Mouse (Mus musculus) intestine, postnatal 0 days (tissue): ENCODE data around the gene Zfp385c. TPM values are rescaled to one million over a fixed set of nuclear protein-coding genes. Genes with fewer than 3 reads are reported as not detected.

Experiments
- ATAC-seq: fragments of 200-750 bp; cut with Nextera tagmentation; 2 replicates; pipeline ENCODE4 v1.8.0; 2017; ENCODE audit warnings: mild to moderate bottlenecking, moderate TSS enrichment, moderate library complexity
- H3K27ac ChIP-seq: fragments of 300-500 bp; sonication (generic); 2 replicates; pipeline ENCODE4 v1.5.1; 2014; ENCODE audit warnings: mild to moderate bottlenecking, low read depth, low read length, moderate library complexity
- H3K27me3 ChIP-seq: fragments of 300-500 bp; sonication (generic); replicated peaks from 2 replicates; pipeline ENCODE4 v1.6.1; 2014; ENCODE audit warnings: low read length, mixed read lengths; ENCODE audit not compliant: control insufficient read depth, insufficient read depth
- H3K36me3 ChIP-seq: fragments of 300-500 bp; sonication (generic); 2 replicates; pipeline ENCODE4 v1.6.1; 2014; ENCODE audit warnings: mild to moderate bottlenecking, moderate library complexity; ENCODE audit not compliant: control insufficient read depth, insufficient read depth
- H3K4me1 ChIP-seq: fragments of 300-500 bp; sonication (generic); replicated peaks from 2 replicates; pipeline ENCODE4 v1.6.1; 2014; ENCODE audit warnings: antibody characterized with exemption, low read length, mixed read lengths; ENCODE audit not compliant: control insufficient read depth, insufficient read depth
- H3K4me2 ChIP-seq: fragments of 300-500 bp; sonication (generic); replicated peaks from 2 replicates; pipeline ENCODE4 v1.6.1; 2014; ENCODE audit warnings: low read depth, mild to moderate bottlenecking, moderate library complexity
- H3K4me3 ChIP-seq: fragments of 300-500 bp; sonication (generic); 2 replicates; pipeline ENCODE4 v1.5.1; 2014; ENCODE audit warnings: low read depth, low read length
- H3K9ac ChIP-seq: fragments of 300-500 bp; sonication (generic); 2 replicates; pipeline ENCODE4 v1.6.1; 2014; ENCODE audit warnings: mild to moderate bottlenecking, low read depth, low read length
- H3K9me3 ChIP-seq: fragments of 300-500 bp; sonication (generic); 2 replicates; pipeline ENCODE4 v1.6.1; 2016; ENCODE audit warnings: mixed run types; ENCODE audit not compliant: control insufficient read depth
- CTCF ChIP-seq: sonication (generic); IDR thresholded peaks from 2 replicates; pipeline ENCODE4 v1.5.1; 2016; ENCODE audit warnings: low read depth, mild to moderate bottlenecking, control low read depth, antibody characterized with exemption, moderate library complexity
- WGBS: fragments of 180-500 bp; shearing (Covaris S2); extraction: QIAGEN DNeasy Blood & Tissue Kit; methylation state at CpG from one replicate; pipeline ENCODE4 v1.1.7; 2014; 5-methylcytosine and 5-hydroxymethylcytosine counted together
- polyA plus RNA-seq: library from polyadenylated mRNA; unstranded; fragments of >200 nt; fragmentation: Nextera tagmentation; extraction: Ambion mirVana; gene quantifications from 2 replicates; pipeline ENCODE4 v1.2.1, GENCODE M21; 2015

Zfp385c gene
- polyA plus RNA-seq, 1 experiment from 2014 or later: 0.09 TPM

DNA sequence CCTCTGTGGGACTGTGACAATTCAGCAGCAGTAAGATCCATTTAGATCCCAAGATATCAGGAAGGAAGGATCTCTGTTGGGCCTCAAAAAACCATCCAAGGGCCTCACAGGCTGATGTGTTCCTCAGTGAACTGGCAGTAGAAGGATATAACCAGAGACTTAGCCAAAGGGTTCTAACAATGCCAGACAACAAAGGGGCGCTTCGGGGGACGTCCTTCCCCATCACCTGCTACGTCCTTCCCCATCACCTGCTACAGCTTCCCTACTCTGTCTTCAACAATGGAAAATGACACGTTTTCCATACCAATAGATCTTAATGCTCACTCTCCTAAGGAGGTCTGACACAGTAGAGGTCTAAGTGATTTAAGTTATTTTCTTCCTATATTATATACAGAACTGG, 75.9 kb downstream of the Zfp385c start:
- Histone ChIP-seq H3K4me3 (no peak overlapping the region), H3K4me1 (peaks cover 5% of the 10 kb centered on the region; the same call in 1 of the 2 replicates), H3K4me2 (no peak overlapping the region), H3K9ac (no peak overlapping the region), H3K27me3 (no peaks in the 10 kb centered on the region), H3K9me3 (no peaks in the 10 kb centered on the region), H3K27ac (no peak overlapping the region), H3K36me3 (peaks cover 4% of the 10 kb centered on the region; the same call in 1 of the 2 replicates)
- no peak for TF ChIP-seq CTCF
- 87% methylated on average over 5 of the region's 5 CpGs for WGBS
- no peak for ATAC-seq

DNA sequence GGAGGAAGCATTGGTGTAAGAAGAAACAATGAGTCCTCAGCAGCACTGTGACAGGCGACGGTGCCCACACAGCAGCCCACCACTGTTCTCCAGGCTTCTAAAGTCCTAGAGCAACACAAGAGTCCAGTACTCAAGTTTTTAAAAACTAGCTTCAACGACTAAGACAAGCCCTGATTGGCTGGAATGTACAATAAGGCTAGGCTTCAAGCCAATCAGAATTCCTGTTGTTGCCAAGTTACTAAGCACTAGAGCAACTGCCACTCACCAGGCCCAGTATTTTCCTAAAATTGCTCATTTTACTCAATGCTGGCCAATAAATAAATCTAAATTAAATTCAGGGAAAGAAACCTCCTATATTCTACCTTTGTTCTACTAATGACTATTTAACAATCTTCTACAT, 79.0 kb downstream of the Zfp385c start:
- no peak overlapping the region for H3K4me3 ChIP-seq
- H3K4me1 ChIP-seq: no peaks in the 10 kb centered on the region; the same call in 1 of the 2 replicates
- TF ChIP-seq CTCF: no peak
- WGBS: 74% methylated on average over 3 of the region's 3 CpGs
- no peaks in the 10 kb centered on the region for H3K9me3 ChIP-seq
- H3K9ac ChIP-seq: no peak overlapping the region
- ATAC-seq: no peak
- peaks cover 4% of the 10 kb centered on the region; the same call in 1 of the 2 replicates for H3K36me3 ChIP-seq
- no peak overlapping the region for H3K4me2 ChIP-seq
- no peaks in the 10 kb centered on the region for H3K27me3 ChIP-seq
- no peak overlapping the region for H3K27ac ChIP-seq

DNA sequence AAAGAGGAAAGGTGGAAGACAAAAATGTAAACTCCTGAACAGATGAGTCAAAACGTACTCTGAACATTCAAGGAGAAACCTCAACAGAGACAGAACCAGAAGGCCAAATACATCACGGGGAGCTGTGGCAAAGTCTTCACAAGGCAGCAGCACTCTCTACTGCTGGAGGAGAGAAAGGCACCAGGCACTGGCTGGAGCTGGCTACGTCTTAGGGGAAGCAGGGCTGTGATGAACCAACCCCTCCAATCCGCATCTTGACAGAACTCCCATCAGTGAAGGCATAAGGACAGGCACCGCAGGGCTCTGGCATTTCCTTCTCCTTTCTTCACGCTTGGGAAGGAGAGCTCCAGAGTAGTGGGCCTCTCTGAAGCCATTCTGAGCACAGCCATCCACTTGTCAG, 80.6 kb downstream of the Zfp385c start:
- no peak overlapping the region for H3K4me3 ChIP-seq
- peaks cover 7% of the 10 kb centered on the region; the same call in 1 of the 2 replicates for H3K36me3 ChIP-seq
- 91% methylated on average over 6 of the region's 6 CpGs for WGBS
- H3K9ac ChIP-seq: no peak overlapping the region
- no peaks in the 10 kb centered on the region for H3K9me3 ChIP-seq
- ATAC-seq: no peak
- H3K4me2 ChIP-seq: no peak overlapping the region
- no peak overlapping the region for H3K27ac ChIP-seq
- H3K4me1 ChIP-seq: no peaks in the 10 kb centered on the region
- no peaks in the 10 kb centered on the region for H3K27me3 ChIP-seq
- TF ChIP-seq CTCF: no peak

DNA sequence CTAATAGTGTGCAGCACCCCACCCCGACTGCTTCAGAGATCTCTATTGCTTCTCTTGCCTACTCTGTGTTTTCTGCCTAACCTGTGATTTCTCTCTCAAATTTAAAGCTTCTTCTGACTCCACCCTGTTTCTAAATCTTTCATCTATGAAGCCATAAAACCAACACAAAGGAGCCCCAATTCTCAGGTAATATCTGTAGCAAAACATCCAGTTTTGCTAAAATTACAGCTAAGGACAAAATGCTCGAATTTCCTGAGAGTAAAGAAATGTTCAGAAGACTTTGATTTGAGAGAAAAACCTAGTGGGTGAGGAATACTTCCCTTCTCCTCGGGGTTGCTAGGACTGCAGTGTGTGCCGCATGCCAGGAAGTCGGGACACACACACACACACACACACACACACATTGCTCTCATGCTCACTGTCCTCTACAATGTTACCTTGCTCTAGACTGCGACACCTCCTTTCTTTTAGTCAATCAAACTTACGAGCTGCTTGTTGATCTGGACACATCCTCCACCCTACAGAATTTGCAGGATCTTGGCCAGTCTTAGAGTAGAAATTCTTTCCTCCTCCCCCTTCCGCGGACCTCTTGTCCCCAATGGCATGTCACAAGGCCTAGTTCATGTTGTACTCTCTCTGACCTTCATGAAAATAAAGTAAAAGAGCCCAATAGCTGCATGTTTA, 82.1 kb downstream of the Zfp385c start:
- no peak overlapping the region for H3K9ac ChIP-seq

DNA sequence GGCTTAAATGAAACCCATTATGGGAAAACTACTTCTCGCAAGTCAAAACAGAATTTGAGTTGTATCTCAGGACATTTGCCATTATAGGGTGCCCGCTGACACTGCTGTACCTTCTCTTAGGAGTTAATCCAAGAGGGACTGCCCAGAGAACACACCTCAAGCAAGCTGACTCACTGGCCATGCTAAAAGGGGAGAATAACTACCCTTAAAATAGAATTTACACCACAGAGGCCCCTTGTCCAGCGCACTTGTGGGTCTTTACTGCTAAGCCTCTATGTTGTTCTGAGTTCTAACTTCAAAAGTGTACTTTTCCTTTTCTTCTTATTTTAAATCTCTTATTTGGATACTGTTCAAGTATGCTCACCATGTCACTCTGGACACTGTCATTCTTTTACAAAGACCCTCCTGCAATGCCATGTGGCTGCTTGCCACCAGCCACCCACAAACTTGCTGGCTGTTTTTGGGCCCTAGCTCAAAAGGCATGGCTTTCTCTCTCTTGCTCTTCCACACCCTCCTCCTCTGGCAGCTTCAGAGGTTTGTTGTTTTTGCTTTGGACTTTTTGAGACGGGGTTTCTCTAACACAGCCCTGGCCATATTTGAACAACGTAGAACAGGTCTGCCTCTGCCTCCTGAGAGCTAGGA, 82.8 kb downstream of the Zfp385c start:
- TF ChIP-seq CTCF: no peak
- Histone ChIP-seq H3K27me3 (no peaks in the 10 kb centered on the region), H3K9me3 (no peaks in the 10 kb centered on the region), H3K4me2 (no peak overlapping the region), H3K4me3 (no peak overlapping the region), H3K27ac (no peak overlapping the region; the same call in 1 of the 2 replicates), H3K36me3 (peaks cover 7% of the 10 kb centered on the region; the same call in 1 of the 2 replicates), H3K4me1 (no peaks in the 10 kb centered on the region), H3K9ac (no peak overlapping the region)
- no peak for ATAC-seq
- WGBS: 84% methylated on average over 5 of the region's 5 CpGs

More for the DNA sequence above, 82.1 kb downstream of the Zfp385c start:
- no peak overlapping the region for H3K4me3 ChIP-seq
- peaks cover 7% of the 10 kb centered on the region; the same call in 1 of the 2 replicates for H3K36me3 ChIP-seq
- H3K4me1 ChIP-seq: no peaks in the 10 kb centered on the region
- no peak for TF ChIP-seq CTCF
- no peaks in the 10 kb centered on the region for H3K27me3 ChIP-seq
- H3K9me3 ChIP-seq: no peaks in the 10 kb centered on the region
- no peak for ATAC-seq
- no peak overlapping the region for H3K4me2 ChIP-seq
- 64% methylated on average over 9 of the region's 9 CpGs for WGBS
- H3K27ac ChIP-seq: no peak overlapping the region

DNA sequence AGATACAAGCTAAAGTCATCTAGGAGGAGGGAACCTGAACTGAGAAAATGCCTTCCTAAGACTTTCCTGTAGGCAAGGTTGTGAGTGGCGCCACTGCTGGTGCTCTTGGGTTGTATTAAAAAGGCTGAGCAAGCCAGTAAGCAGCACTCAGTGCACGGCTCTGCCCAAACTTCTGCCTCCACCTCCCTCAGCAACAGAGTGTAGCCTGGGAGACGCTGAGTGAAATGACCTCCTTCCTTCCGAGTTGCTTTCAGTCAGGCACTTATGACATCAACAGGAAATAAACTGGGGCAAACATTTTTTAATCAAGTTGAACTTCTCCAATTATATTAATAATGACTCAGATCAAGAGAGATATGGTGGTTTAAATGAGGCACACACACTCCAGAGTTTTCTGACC, 83.5 kb downstream of the Zfp385c start:
- H3K9me3 ChIP-seq: no peaks in the 10 kb centered on the region
- H3K4me3 ChIP-seq: no peak overlapping the region
- H3K27me3 ChIP-seq: no peaks in the 10 kb centered on the region
- no peak overlapping the region for H3K4me2 ChIP-seq
- H3K27ac ChIP-seq: no peak overlapping the region
- H3K9ac ChIP-seq: no peak overlapping the region
- no peaks in the 10 kb centered on the region for H3K4me1 ChIP-seq
- ATAC-seq: no peak
- TF ChIP-seq CTCF: no peak
- WGBS: 60% methylated on average over 4 of the region's 4 CpGs
- H3K36me3 ChIP-seq: peaks cover 7% of the 10 kb centered on the region; the same call in 1 of the 2 replicates
